Mouse (Mus musculus) neural tube, embryonic 14.5 days (tissue): ENCODE data around the gene Prdm11. TPM values are rescaled to one million over a fixed set of nuclear protein-coding genes. Genes with fewer than 3 reads are reported as not detected.

Experiments
- ATAC-seq: fragments of 200-750 bp; cut with Nextera tagmentation; 2 replicates; pipeline ENCODE4 v1.8.0; 2017; ENCODE audit warnings: low read depth, mild to moderate bottlenecking, moderate TSS enrichment, moderate library complexity
- H3K27ac ChIP-seq: fragments of 300-500 bp; sonication (generic); 2 replicates; pipeline ENCODE4 v1.5.1; 2014; ENCODE audit warnings: low read depth, mild to moderate bottlenecking, control low read depth, low read length, moderate library complexity, mixed read lengths
- H3K27me3 ChIP-seq: fragments of 300-500 bp; sonication (generic); 2 replicates; pipeline ENCODE4 v1.6.1; 2014; ENCODE audit warnings: low read length; ENCODE audit not compliant: control insufficient read depth, insufficient read depth
- H3K36me3 ChIP-seq: fragments of 300-500 bp; sonication (generic); 2 replicates; pipeline ENCODE4 v1.6.1; 2014; ENCODE audit warnings: low read length, mixed read lengths; ENCODE audit not compliant: control insufficient read depth, insufficient read depth
- H3K4me1 ChIP-seq: fragments of 300-500 bp; sonication (generic); 2 replicates; pipeline ENCODE4 v1.6.1; 2014; ENCODE audit warnings: low read length; ENCODE audit not compliant: control insufficient read depth, insufficient read depth
- H3K4me2 ChIP-seq: fragments of 300-500 bp; sonication (generic); 2 replicates; pipeline ENCODE4 v1.6.1; 2014; ENCODE audit warnings: mild to moderate bottlenecking, low read depth, low read length, control low read depth
- H3K4me3 ChIP-seq: fragments of 300-500 bp; sonication (generic); 2 replicates; pipeline ENCODE4 v1.5.1; 2014; ENCODE audit warnings: low read depth, low read length, control low read depth, mixed read lengths
- H3K9ac ChIP-seq: fragments of 300-500 bp; sonication (generic); replicated peaks from 2 replicates; pipeline ENCODE4 v1.6.1; 2014; ENCODE audit warnings: low read depth, mild to moderate bottlenecking, control low read depth, low read length, mixed read lengths
- H3K9me3 ChIP-seq: fragments of 300-500 bp; sonication (generic); 2 replicates; pipeline ENCODE4 v1.6.1; 2016; ENCODE audit warnings: low read length; ENCODE audit not compliant: control insufficient read depth
- WGBS: fragments of 180-500 bp; shearing (Covaris S2); extraction: QIAGEN DNeasy Blood & Tissue Kit; methylation state at CpG from one replicate; pipeline ENCODE4 v1.1.7; 2014; 5-methylcytosine and 5-hydroxymethylcytosine counted together
- polyA plus RNA-seq: library from polyadenylated mRNA; unstranded; fragments of >200 nt; fragmentation: Nextera tagmentation; extraction: Ambion mirVana; gene quantifications from 2 replicates; pipeline ENCODE4 v1.2.1, GENCODE M21; 2014

Prdm11 gene
- polyA plus RNA-seq, 1 experiment from 2014 or later = 1.8 TPM

- no peak overlapping the region for H3K9ac ChIP-seq
- ATAC-seq = no peak
- H3K27ac ChIP-seq = no peak overlapping the region
- no peaks in the 10 kb centered on the region for H3K27me3 ChIP-seq
- no peak overlapping the region for H3K4me3 ChIP-seq
- no peaks in the 10 kb centered on the region for H3K9me3 ChIP-seq
- WGBS = 21% methylated on average over 6 of the region's 6 CpGs
- H3K36me3 ChIP-seq = no peaks in the 10 kb centered on the region
- no peak overlapping the region for H3K4me2 ChIP-seq
- peaks cover 15% of the 10 kb centered on the region for H3K4me1 ChIP-seq
These were observed 2.8 kb upstream of the Prdm11 start for GRCm38 (mm10) chr2:93048601-93049323.

- Histone ChIP-seq H3K4me3 (no peak overlapping the region), H3K4me2 (no peak overlapping the region), H3K27ac (no peak overlapping the region), H3K36me3 (no peaks in the 10 kb centered on the region), H3K9me3 (no peaks in the 10 kb centered on the region), H3K4me1 (peaks cover 15% of the 10 kb centered on the region), H3K27me3 (no peaks in the 10 kb centered on the region), H3K9ac (no peak overlapping the region)
- ATAC-seq = no peak
- 82% methylated on average over 7 of the region's 7 CpGs for WGBS
These were observed 1.6 kb upstream of the Prdm11 start for GRCm38 (mm10) chr2:93047491-93048050.

- H3K4me1 ChIP-seq = peaks cover 15% of the 10 kb centered on the region
- no peaks in the 10 kb centered on the region for H3K36me3 ChIP-seq
- no peak overlapping the region for H3K27ac ChIP-seq
- no peak overlapping the region for H3K4me2 ChIP-seq
- H3K27me3 ChIP-seq = no peaks in the 10 kb centered on the region
- WGBS = 91% methylated on average over 6 of the region's 6 CpGs
- no peak for ATAC-seq
- H3K4me3 ChIP-seq = no peak overlapping the region
- H3K9ac ChIP-seq = no peak overlapping the region
- no peaks in the 10 kb centered on the region for H3K9me3 ChIP-seq
These were observed 1.1 kb upstream of the Prdm11 start for GRCm38 (mm10) chr2:93047036-93047435.

- Histone ChIP-seq H3K4me2 (peak overlapping the region; percentile 67), H3K9ac (peak overlapping the region; percentile 93; the same call in 1 of the 2 replicates), H3K9me3 (no peaks in the 10 kb centered on the region), H3K27ac (peak overlapping the region; percentile 93), H3K4me1 (peaks cover 15% of the 10 kb centered on the region), H3K36me3 (no peaks in the 10 kb centered on the region), H3K4me3 (peak overlapping the region; percentile 86), H3K27me3 (no peaks in the 10 kb centered on the region)
- ATAC-seq = no peak
- WGBS = 30% methylated on average over 5 of the region's 5 CpGs
These were observed 505 bp upstream of the Prdm11 start for GRCm38 (mm10) chr2:93046509-93046835.

GRCm38 (mm10) chr2:93045129-93045817 lies 694 bp downstream of the Prdm11 start:
- no peaks in the 10 kb centered on the region for H3K36me3 ChIP-seq
- H3K27ac ChIP-seq = peak overlapping the region; percentile 93
- 0% methylated on average over 18 of the region's 55 CpGs for WGBS
- peak overlapping the region; percentile 93 for H3K9ac ChIP-seq
- peak overlapping the region; percentile 67 for H3K4me2 ChIP-seq
- no peaks in the 10 kb centered on the region for H3K27me3 ChIP-seq
- peaks cover 15% of the 10 kb centered on the region for H3K4me1 ChIP-seq
- no peaks in the 10 kb centered on the region for H3K9me3 ChIP-seq
- peak overlapping the region; percentile 86 for H3K4me3 ChIP-seq
- peak; percentile 97 for ATAC-seq

- Histone ChIP-seq H3K9me3 (no peaks in the 10 kb centered on the region), H3K27me3 (no peaks in the 10 kb centered on the region), H3K27ac (no peak overlapping the region), H3K9ac (no peak overlapping the region), H3K36me3 (no peaks in the 10 kb centered on the region), H3K4me1 (peaks cover 15% of the 10 kb centered on the region), H3K4me2 (no peak overlapping the region), H3K4me3 (no peak overlapping the region)
- 86% methylated on average over 3 of the region's 3 CpGs for WGBS
- ATAC-seq = no peak
These were observed 2.4 kb downstream of the Prdm11 start for GRCm38 (mm10) chr2:93043449-93044157.

GRCm38 (mm10) chr2:93041470-93041869 lies 4.5 kb downstream of the Prdm11 start:
- H3K27me3 ChIP-seq = no peaks in the 10 kb centered on the region
- no peaks in the 10 kb centered on the region for H3K9me3 ChIP-seq
- no peak for ATAC-seq
- H3K4me3 ChIP-seq = no peak overlapping the region
- no peak overlapping the region for H3K4me2 ChIP-seq
- peaks cover 11% of the 10 kb centered on the region for H3K4me1 ChIP-seq
- no peaks in the 10 kb centered on the region for H3K36me3 ChIP-seq
- H3K9ac ChIP-seq = no peak overlapping the region
- 65% methylated on average over 6 of the region's 6 CpGs for WGBS
- H3K27ac ChIP-seq = no peak overlapping the region

GRCm38 (mm10) chr2:93040841-93041240 lies 5.1 kb downstream of the Prdm11 start:
- Histone ChIP-seq H3K27ac (no peak overlapping the region), H3K27me3 (no peaks in the 10 kb centered on the region), H3K4me2 (no peak overlapping the region), H3K9ac (no peak overlapping the region), H3K9me3 (no peaks in the 10 kb centered on the region), H3K36me3 (no peaks in the 10 kb centered on the region), H3K4me3 (no peak overlapping the region), H3K4me1 (peaks cover 9% of the 10 kb centered on the region)
- WGBS = 73% methylated on average over 7 of the region's 7 CpGs
- ATAC-seq = no peak

GRCm38 (mm10) chr2:93039706-93040105 lies 6.3 kb downstream of the Prdm11 start:
- peaks cover 5% of the 10 kb centered on the region for H3K4me1 ChIP-seq
- no peaks in the 10 kb centered on the region for H3K9me3 ChIP-seq
- ATAC-seq = no peak
- H3K36me3 ChIP-seq = no peaks in the 10 kb centered on the region
- H3K27ac ChIP-seq = no peak overlapping the region
- WGBS = 91% methylated on average over 5 of the region's 5 CpGs
- H3K9ac ChIP-seq = no peak overlapping the region
- H3K4me3 ChIP-seq = no peak overlapping the region
- no peak overlapping the region for H3K4me2 ChIP-seq
- H3K27me3 ChIP-seq = no peaks in the 10 kb centered on the region
